Mouse (Mus musculus) forebrain, embryonic 11.5 days (tissue): ENCODE measurements at regions not wholly inside any gene's neighbourhood (a gene's known extent, or its start where the extent isn't known, plus 50 kb on each side); places are given as distances from the start of the nearest gene placed in this dataset.

Experiments used
- ATAC-seq: fragments of 200-750 bp; cut with Nextera tagmentation; replicated peaks from 2 replicates; pipeline ENCODE4 v1.8.0; 2017; ENCODE audit warnings: moderate TSS enrichment; ENCODE audit not compliant: low FRiP score
- DNase-seq: peaks from one replicate; pipeline ENCODE4 v3.0.0-alpha.2; 2017; ENCODE audit warnings: low spot score
- H3K27ac ChIP-seq: fragments of 300-500 bp; sonication (generic); 2 replicates; pipeline ENCODE4 v1.5.1; 2014; ENCODE audit warnings: low read depth, low read length
- H3K27me3 ChIP-seq: fragments of 300-500 bp; sonication (generic); 2 replicates; pipeline ENCODE4 v1.6.1; 2014; ENCODE audit warnings: mild to moderate bottlenecking, low read length, mixed read lengths; ENCODE audit not compliant: control insufficient read depth, insufficient read depth
- H3K36me3 ChIP-seq: fragments of 300-500 bp; sonication (generic); 2 replicates; pipeline ENCODE4 v1.6.1; 2014; ENCODE audit warnings: mild to moderate bottlenecking, low read length, moderate library complexity, mixed read lengths; ENCODE audit not compliant: control insufficient read depth, insufficient read depth
- H3K4me1 ChIP-seq: fragments of 300-500 bp; sonication (generic); replicated peaks from 2 replicates; pipeline ENCODE4 v1.6.1; 2014; ENCODE audit warnings: low read length, mixed read lengths; ENCODE audit not compliant: control insufficient read depth, insufficient read depth
- H3K4me2 ChIP-seq: fragments of 300-500 bp; sonication (generic); 2 replicates; pipeline ENCODE4 v1.6.1; 2014; ENCODE audit warnings: low read depth, mild to moderate bottlenecking, low read length, moderate library complexity, mixed read lengths; ENCODE audit not compliant: severe bottlenecking
- H3K4me3 ChIP-seq: fragments of 300-500 bp; sonication (generic); 2 replicates; pipeline ENCODE4 v1.5.1; 2014; ENCODE audit warnings: low read depth, low read length
- H3K9ac ChIP-seq: fragments of 300-500 bp; sonication (generic); 2 replicates; pipeline ENCODE4 v1.6.1; 2014; ENCODE audit warnings: low read length
- H3K9me3 ChIP-seq: fragments of 300-500 bp; sonication (generic); 2 replicates; pipeline ENCODE4 v1.6.1; 2016; ENCODE audit warnings: low read length, mixed read lengths; ENCODE audit not compliant: control insufficient read depth
- WGBS: fragments of 180-500 bp; shearing (Covaris S2); extraction: QIAGEN DNeasy Blood & Tissue Kit; methylation state at CpG from one replicate; pipeline ENCODE4 v1.1.7; 2014; 5-methylcytosine and 5-hydroxymethylcytosine counted together

GRCm38 (mm10) chr7:73322466-73323151 lies 52.7 kb upstream of the Rgma start:
- 84% methylated on average over 8 of the region's 8 CpGs for WGBS
- Histone ChIP-seq H3K27me3 (no peaks in the 10 kb centered on the region), H3K9me3 (no peaks in the 10 kb centered on the region), H3K27ac (no peak overlapping the region), H3K4me1 (no peaks in the 10 kb centered on the region), H3K4me3 (no peak overlapping the region), H3K4me2 (no peak overlapping the region), H3K9ac (no peak overlapping the region), H3K36me3 (no peaks in the 10 kb centered on the region; the same call in 1 of the 2 replicates)
- ATAC-seq (no peak), DNase-seq (no peak)

GRCm38 (mm10) chr7:73323556-73323955 lies 51.8 kb upstream of the Rgma start:
- Histone ChIP-seq H3K9ac (no peak overlapping the region), H3K9me3 (no peaks in the 10 kb centered on the region), H3K4me3 (no peak overlapping the region), H3K4me2 (peak overlapping the region; percentile 20; the same call in 1 of the 2 replicates), H3K27me3 (no peaks in the 10 kb centered on the region), H3K36me3 (no peaks in the 10 kb centered on the region; the same call in 1 of the 2 replicates), H3K27ac (no peak overlapping the region), H3K4me1 (no peaks in the 10 kb centered on the region; the same call in 1 of the 2 replicates)
- DNase-seq: no peak
- 49% methylated on average over 12 of the region's 12 CpGs for WGBS
- no peak for ATAC-seq

GRCm38 (mm10) chr7:73325503-73325902 lies 49.8 kb upstream of the Rgma start:
- no peaks in the 10 kb centered on the region; the same call in 1 of the 2 replicates for H3K36me3 ChIP-seq
- no peak overlapping the region for H3K4me3 ChIP-seq
- no peak overlapping the region for H3K9ac ChIP-seq
- ATAC-seq (no peak), DNase-seq (no peak)
- 94% methylated on average over 5 of the region's 5 CpGs for WGBS
- H3K27me3 ChIP-seq: no peaks in the 10 kb centered on the region
- H3K9me3 ChIP-seq: no peaks in the 10 kb centered on the region
- H3K4me2 ChIP-seq: no peak overlapping the region
- H3K27ac ChIP-seq: no peak overlapping the region
- no peaks in the 10 kb centered on the region; the same call in 1 of the 2 replicates for H3K4me1 ChIP-seq
